Mouse (Mus musculus): ENCODE data around the gene Bcl2. TPM values are rescaled to one million over a fixed set of nuclear protein-coding genes. Genes with fewer than 3 reads are reported as not detected.

Bcl2 gene
- total RNA-seq, 2 experiments from 2014 or later: 1.4 to 2.2 TPM

GRCm38 (mm10) chr1:106628279-106628678 lies 85.8 kb downstream of the Bcl2 start:
- no peak for DNase-seq (ENCODE audit: low spot score)

GRCm38 (mm10) chr1:106627241-106627640 lies 86.8 kb downstream of the Bcl2 start:
- DNase-seq (ENCODE audit: low spot score): peak; percentile 6

GRCm38 (mm10) chr1:106620174-106620931 lies 93.7 kb downstream of the Bcl2 start:
- no peak for DNase-seq (ENCODE audit: low spot score)

- DNase-seq (ENCODE audit: low spot score): no peak
Observed at GRCm38 (mm10) chr1:106618814-106619213, 95.3 kb downstream of the Bcl2 start.

GRCm38 (mm10) chr1:106616955-106617354 lies 97.1 kb downstream of the Bcl2 start:
- DNase-seq (ENCODE audit: low spot score): no peak

GRCm38 (mm10) chr1:106613371-106613770 lies 100.7 kb downstream of the Bcl2 start:
- no peak for DNase-seq (ENCODE audit: low spot score)

GRCm38 (mm10) chr1:106612166-106613031 lies 101.7 kb downstream of the Bcl2 start:
- no peak for DNase-seq (ENCODE audit: low spot score)

GRCm38 (mm10) chr1:106611246-106611645 lies 102.8 kb downstream of the Bcl2 start:
- DNase-seq (ENCODE audit: low spot score): no peak

GRCm38 (mm10) chr1:106608098-106608778 lies 105.8 kb downstream of the Bcl2 start:
- no peak for DNase-seq (ENCODE audit: low spot score)

- no peak for DNase-seq (ENCODE audit: low spot score)
Observed at GRCm38 (mm10) chr1:106606951-106607350, 107.1 kb downstream of the Bcl2 start.

GRCm38 (mm10) chr1:106603406-106603805 lies 110.7 kb downstream of the Bcl2 start:
- no peak for DNase-seq (ENCODE audit: low spot score)

GRCm38 (mm10) chr1:106602941-106603340 lies 111.1 kb downstream of the Bcl2 start:
- DNase-seq (ENCODE audit: low spot score): no peak

- no peak for DNase-seq (ENCODE audit: low spot score)
Observed at GRCm38 (mm10) chr1:106602536-106602935, 111.5 kb downstream of the Bcl2 start.

GRCm38 (mm10) chr1:106601247-106601646 lies 112.8 kb downstream of the Bcl2 start:
- no peak for DNase-seq (ENCODE audit: low spot score)

- DNase-seq (ENCODE audit: low spot score): no peak
Observed at GRCm38 (mm10) chr1:106600841-106601240, 113.2 kb downstream of the Bcl2 start.

GRCm38 (mm10) chr1:106598292-106598583 lies 115.8 kb downstream of the Bcl2 start:
- DNase-seq (ENCODE audit: low spot score): no peak

GRCm38 (mm10) chr1:106597575-106598291 lies 116.3 kb downstream of the Bcl2 start:
- DNase-seq (ENCODE audit: low spot score): no peak

- DNase-seq (ENCODE audit: low spot score): no peak
Observed at GRCm38 (mm10) chr1:106596380-106596779, 117.7 kb downstream of the Bcl2 start.

- DNase-seq (ENCODE audit: low spot score): no peak
Observed at GRCm38 (mm10) chr1:106595286-106595885, 118.7 kb downstream of the Bcl2 start.

- no peak for DNase-seq (ENCODE audit: low spot score)
Observed at GRCm38 (mm10) chr1:106591180-106591774, 122.8 kb downstream of the Bcl2 start.

GRCm38 (mm10) chr1:106589141-106589540 lies 124.9 kb downstream of the Bcl2 start:
- DNase-seq (ENCODE audit: low spot score): no peak
